Mouse (Mus musculus) erythroid progenitor cell, adult 5-6 weeks (primary cell): ENCODE data around the gene Gm12789. TPM values are rescaled to one million over a fixed set of nuclear protein-coding genes. Genes with fewer than 3 reads are reported as not detected.
"Not testable (repeated sequence)": the region's sequence is repeated elsewhere in the genome, so short reads cannot be mapped to it uniquely, and the experiment has no call there.

Source experiments
- ATAC-seq: replicated peaks from 2 replicates; pipeline ENCODE4 v1.8.0; 2016; ENCODE audit warnings: moderate number of reproducible peaks, mild to moderate bottlenecking, moderate TSS enrichment, inconsistent platforms; ENCODE audit not compliant: poor library complexity, low FRiP score, severe bottlenecking
- total RNA-seq, 2 experiments: library from RNA; stranded (forward) in 1 of 2; stranded (reverse) in 1 of 2; fragments of 150-400 nt in 1 of 2; fragments of 186-747, 209-891 nt in 1 of 2; gene quantifications; 2 replicates each; pipeline versions ENCODE4 v1.2.3 to v1.2.4; 2015 to 2017; ENCODE audit warnings: low replicate concordance in 2 of 2

The Gm12789 gene
- total RNA-seq (2015; ENCODE audit: low replicate concordance), result not detected in 2 replicates
- total RNA-seq (2017; ENCODE audit: low replicate concordance), result not detected in 2 replicates

- not testable (repeated sequence) for ATAC-seq
These were observed at the start of gene Gm12789 for GRCm38 (mm10) chr4:101986326-101986725. TSS of gene Gm12789 (plus strand) at chr4:101986626.

- ATAC-seq, result not testable (repeated sequence)
These were observed 46.3 kb upstream of the Gm12789 start, which contains the start of gene Gm12794 for GRCm38 (mm10) chr4:101940107-101940506. TSS of gene Gm12794 (plus strand) at chr4:101940407.

- ATAC-seq, result not testable (repeated sequence)
These were observed 5.5 kb upstream of the Gm12789 start, which contains the start of gene Gm12790 for GRCm38 (mm10) chr4:101980949-101981348. TSS of gene Gm12790 (minus strand) at chr4:101981049.

GRCm38 (mm10) chr4:101985678-101986077, 748 bp upstream of the Gm12789 start:
- no peak for ATAC-seq

- ATAC-seq, result no peak
These were observed 11.0 kb downstream of the Gm12789 start for GRCm38 (mm10) chr4:101997426-101997825.

- ATAC-seq, result no peak
These were observed 12.0 kb downstream of the Gm12789 start for GRCm38 (mm10) chr4:101998267-101998922.

GRCm38 (mm10) chr4:102026619-102027018, 40.2 kb downstream of the Gm12789 start:
- no peak for ATAC-seq

Other genes with a start within 250 kb of the Gm12789 start
- not detected in 2 replicates for gene B020004J07Rik, start 142.6 kb upstream of the Gm12789 start, total RNA-seq (2015; ENCODE audit: low replicate concordance)
- not detected in 2 replicates for gene B020004J07Rik, start 142.6 kb upstream of the Gm12789 start, total RNA-seq (2017; ENCODE audit: low replicate concordance)
- gene C130073F10Rik, start 92.8 kb upstream of the Gm12789 start, total RNA-seq (2015; ENCODE audit: low replicate concordance), result not detected in 2 replicates
- not detected in 2 replicates for gene C130073F10Rik, start 92.8 kb upstream of the Gm12789 start, total RNA-seq (2017; ENCODE audit: low replicate concordance)
- gene Gm12800, start 77.5 kb upstream of the Gm12789 start, total RNA-seq (2015; ENCODE audit: low replicate concordance), result not detected in 2 replicates
- gene Gm12800, start 77.5 kb upstream of the Gm12789 start, total RNA-seq (2017; ENCODE audit: low replicate concordance), result not detected in 2 replicates
- not detected in 2 replicates for gene Gm12794, start 46.2 kb upstream of the Gm12789 start, total RNA-seq (2015; ENCODE audit: low replicate concordance)
- not detected in 2 replicates for gene Gm12794, start 46.2 kb upstream of the Gm12789 start, total RNA-seq (2017; ENCODE audit: low replicate concordance)
- gene Gm12790, start 5.6 kb upstream of the Gm12789 start, total RNA-seq (2015; ENCODE audit: low replicate concordance), result not detected in 2 replicates
- gene Gm12790, start 5.6 kb upstream of the Gm12789 start, total RNA-seq (2017; ENCODE audit: low replicate concordance), result not detected in 2 replicates
- 6.8 and 14.7 TPM in 2 replicates for gene Pde4b, start 100.9 kb downstream of the Gm12789 start, total RNA-seq (2015; ENCODE audit: low replicate concordance)
- 3.2 and 5.4 TPM in 2 replicates for gene Pde4b, start 100.9 kb downstream of the Gm12789 start, total RNA-seq (2017; ENCODE audit: low replicate concordance)